In genomic region chr5:38618908-38619307, GRCm38 (mm10) we compare ENCODE assay signal across 17 mouse cellular contexts. TPM values are rescaled to one million over a fixed set of nuclear protein-coding genes. Genes with fewer than 3 reads are reported as not detected.
DNase-seq lines count a peak whose midpoint lies in the region.
"Had no signal": no experiment of that assay in that cellular context is flagged by ENCODE, and none has a peak within 500 bp of the region (broad histone marks: within the 10 kb centered on the region; RNA-seq: fewer than 3 reads in every experiment).

No protein-coding gene starts in this region.

- no peaks in the 10 kb centered on the region for H3K4me1 ChIP-seq in heart, embryonic 10.5 days
- H3K4me1 ChIP-seq: hindbrain, embryonic 12.5 days; midbrain, embryonic 13.5 days had no signal

- peak; percentile 12 for DNase-seq in heart, postnatal 4 days
- DNase-seq in heart, embryonic 10.5 days (ENCODE audit: low spot score): no peak
- DNase-seq in embryo, embryonic 11 days: peak; percentile 62
- DNase-seq in forelimb bud, embryonic 11.5 days (ENCODE audit: low read depth, low spot score): peak; percentile 78
- peak; percentile 32 for DNase-seq in mesoderm, embryonic 11.5 days (ENCODE audit: low read depth, low spot score)
- no peak for DNase-seq in left cerebral cortex, postnatal 10 days (ENCODE audit: extremely low spot score in 1 of 2, low spot score in 2 of 2)
- DNase-seq in urinary bladder, adult 2 months (ENCODE audit: low spot score): no peak
- DNase-seq: adrenal gland, adult 2 months; cerebellum, adult 2 months; cerebellum, postnatal 25 days; kidney, adult 18-20 months; kidney, postnatal 4 days; lung, adult 2 months had no signal

- no peak overlapping the region for H3K27ac ChIP-seq in heart, embryonic 10.5 days
- H3K27ac ChIP-seq: hindbrain, embryonic 12.5 days; midbrain, embryonic 13.5 days; stomach, postnatal 0 days had no signal

- no peaks in the 10 kb centered on the region for H3K9me3 ChIP-seq in heart, embryonic 10.5 days
- H3K9me3 ChIP-seq: heart, embryonic 12.5 days; hindbrain, embryonic 12.5 days; midbrain, embryonic 13.5 days had no signal

- no peaks in the 10 kb centered on the region for H3K36me3 ChIP-seq in heart, embryonic 10.5 days
- H3K36me3 ChIP-seq: heart, embryonic 12.5 days; hindbrain, embryonic 12.5 days; midbrain, embryonic 13.5 days had no signal

- intact Hi-C loops in left cerebral cortex, postnatal 10 days (cut with DNase I): no loop called here

- no peak overlapping the region for H3K4me3 ChIP-seq in heart, embryonic 10.5 days
- H3K4me3 ChIP-seq: heart, embryonic 12.5 days; hindbrain, embryonic 12.5 days; midbrain, embryonic 13.5 days had no signal

- WGBS in heart, embryonic 10.5 days: 56% methylated on average over 3 of the region's 3 CpGs

- no peaks in the 10 kb centered on the region for H3K27me3 ChIP-seq in heart, embryonic 10.5 days (ENCODE audit: insufficient read depth, poor library complexity, severe bottlenecking)
- H3K27me3 ChIP-seq: heart, embryonic 12.5 days; hindbrain, embryonic 12.5 days; midbrain, embryonic 13.5 days had no signal

RNA-seq across cellular contexts. Expression of gene Wdr1, which starts 55.9 kb away (rescaled TPM):
- 100 to 1,000 TPM; 238 to 243 TPM for total RNA-seq in heart, postnatal 4 days (2021)
- polyA plus RNA-seq in heart, embryonic 10.5 days (2016; fragmentation: Nextera tagmentation; extraction: Ambion mirVana): 243 and 286 TPM in 2 replicates
- 100 to 1,000 TPM; 215 to 224 TPM for total RNA-seq in left cerebral cortex, postnatal 10 days (2021)
- polyA plus RNA-seq in urinary bladder, adult 2 months (2012; rRNA removed): 279 and 284 TPM in 2 replicates

Comparison
In these comparisons a context has a peak if more than half of its experiments do, and no peak if none do; other contexts are left out.
1. DNase-seq: peak in heart, postnatal 4 days (single experiment), embryo, embryonic 11 days (single experiment), forelimb bud, embryonic 11.5 days (single experiment) and mesoderm, embryonic 11.5 days (single experiment); none in heart, embryonic 10.5 days (single experiment), left cerebral cortex, postnatal 10 days (0 of 2) and urinary bladder, adult 2 months (single experiment).